Mouse (Mus musculus) kidney, adult 2 months (tissue): ENCODE results near the gene Tufm.

Experiments used
- CTCF ChIP-seq: fragments of 200-500 bp; conservative IDR thresholded peaks from 2 replicates; pipeline ENCODE4 v1.5.1; 2011; ENCODE audit warnings: low read depth, mild to moderate bottlenecking, control low read depth, low read length, moderate library complexity, mixed read lengths; ENCODE audit not compliant: insufficient read depth, insufficient read length
- POLR2A ChIP-seq: fragments of 200-500 bp; IDR thresholded peaks from one replicate; pipeline ENCODE4 v1.6.1; 2011; ENCODE audit warnings: low read depth, low read length, control low read depth

GRCm38 (mm10) chr7:126491973-126492372 lies 4.8 kb downstream of the Tufm start:
- TF ChIP-seq CTCF (no peak), POLR2A (no peak)
